Mouse (Mus musculus) forebrain, postnatal 0 days (tissue): ENCODE data around the gene 6430548M08Rik. TPM values are rescaled to one million over a fixed set of nuclear protein-coding genes. Genes with fewer than 3 reads are reported as not detected.
A peak's percentile ranks its signal among the peaks of the same experiment; 100 is the strongest.

Source experiments
- ATAC-seq: fragments of 200-750 bp; cut with Nextera tagmentation; 2 replicates; pipeline ENCODE4 v1.8.0; 2017; ENCODE audit warnings: mild to moderate bottlenecking, moderate library complexity
- DNase-seq: peaks from one replicate; pipeline ENCODE4 v3.0.0-alpha.2; 2015
- H3K27ac ChIP-seq: fragments of 300-500 bp; sonication (generic); 2 replicates; pipeline ENCODE4 v1.5.1; 2014; ENCODE audit warnings: low read depth, mild to moderate bottlenecking, antibody characterized with exemption, low read length, moderate library complexity, mixed read lengths
- H3K27me3 ChIP-seq: fragments of 300-500 bp; sonication (generic); 2 replicates; pipeline ENCODE4 v1.6.1; 2014; ENCODE audit warnings: mild to moderate bottlenecking, low read length, mixed read lengths; ENCODE audit not compliant: insufficient read depth
- H3K36me3 ChIP-seq: fragments of 300-500 bp; sonication (generic); 2 replicates; pipeline ENCODE4 v1.6.1; 2014; ENCODE audit warnings: mild to moderate bottlenecking, moderate library complexity; ENCODE audit not compliant: insufficient read depth
- H3K4me1 ChIP-seq: fragments of 300-500 bp; sonication (generic); 2 replicates; pipeline ENCODE4 v1.6.1; 2014; ENCODE audit warnings: antibody characterized with exemption; ENCODE audit not compliant: insufficient read depth
- H3K4me2 ChIP-seq: fragments of 300-500 bp; sonication (generic); 2 replicates; pipeline ENCODE4 v1.6.1; 2014; ENCODE audit warnings: low read depth, mild to moderate bottlenecking, moderate library complexity
- H3K4me3 ChIP-seq: fragments of 300-500 bp; sonication (generic); 2 replicates; pipeline ENCODE4 v1.5.1; 2014; ENCODE audit warnings: low read depth, low read length, mixed read lengths
- H3K9ac ChIP-seq: fragments of 300-500 bp; sonication (generic); 2 replicates; pipeline ENCODE4 v1.6.1; 2014; ENCODE audit warnings: mild to moderate bottlenecking
- H3K9me3 ChIP-seq: fragments of 300-500 bp; sonication (generic); 2 replicates; pipeline ENCODE4 v1.6.1; 2016; ENCODE audit warnings: low read length
- CTCF ChIP-seq: sonication (generic); IDR thresholded peaks from 2 replicates; pipeline ENCODE4 v1.5.1; 2016; ENCODE audit warnings: antibody characterized with exemption, control low read depth, low read depth
- WGBS: fragments of 180-500 bp; shearing (Covaris S2); extraction: QIAGEN DNeasy Blood & Tissue Kit; methylation state at CpG from one replicate; pipeline ENCODE4 v1.1.7; 2014; 5-methylcytosine and 5-hydroxymethylcytosine counted together
- polyA plus RNA-seq: library from polyadenylated mRNA; unstranded; fragments of >200 nt; fragmentation: Nextera tagmentation; extraction: Ambion mirVana; gene quantifications from 2 replicates; pipeline ENCODE4 v1.2.1, GENCODE M21; 2015
- total RNA-seq: library from RNA; depleted of rRNA; stranded (reverse); fragments of >200 nt; gene quantifications from 2 replicates; pipeline ENCODE4 v1.2.3, GENCODE M21; 2014

Gene 6430548M08Rik
- total and polyA plus RNA-seq, 2 experiments from 2014 or later, result 32.7 to 59.6 TPM

DNA sequence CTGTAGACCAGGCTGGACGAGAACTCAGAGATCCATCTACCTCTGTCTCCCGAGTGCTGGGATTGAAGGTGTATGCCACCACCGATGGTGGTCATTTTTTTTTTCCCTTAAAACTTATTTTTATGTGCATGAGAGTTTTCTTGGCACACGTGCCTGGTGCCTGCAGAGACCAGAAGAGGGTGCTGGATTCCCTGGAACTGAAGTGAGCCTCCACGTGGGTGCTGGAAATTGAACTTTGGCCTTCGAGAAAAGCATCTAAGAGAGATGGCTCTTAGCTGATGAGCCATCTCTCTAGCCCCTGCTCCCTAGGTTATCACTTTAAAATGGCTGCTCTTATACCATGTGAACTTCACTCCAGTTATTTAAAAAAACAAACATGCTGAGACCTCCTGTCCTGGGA is 39.4 kb upstream of the 6430548M08Rik start:
- no peak for TF ChIP-seq CTCF
- ATAC-seq, result no peak
- no peak overlapping the region for H3K4me3 ChIP-seq
- no peaks in the 10 kb centered on the region for H3K36me3 ChIP-seq
- H3K27ac ChIP-seq, result no peak overlapping the region
- H3K27me3 ChIP-seq, result no peaks in the 10 kb centered on the region
- H3K9me3 ChIP-seq, result no peaks in the 10 kb centered on the region
- DNase-seq, result no peak
- no peak overlapping the region for H3K9ac ChIP-seq
- WGBS, result 69% methylated on average over 6 of the region's 6 CpGs
- no peak overlapping the region for H3K4me2 ChIP-seq
- no peaks in the 10 kb centered on the region for H3K4me1 ChIP-seq

DNA sequence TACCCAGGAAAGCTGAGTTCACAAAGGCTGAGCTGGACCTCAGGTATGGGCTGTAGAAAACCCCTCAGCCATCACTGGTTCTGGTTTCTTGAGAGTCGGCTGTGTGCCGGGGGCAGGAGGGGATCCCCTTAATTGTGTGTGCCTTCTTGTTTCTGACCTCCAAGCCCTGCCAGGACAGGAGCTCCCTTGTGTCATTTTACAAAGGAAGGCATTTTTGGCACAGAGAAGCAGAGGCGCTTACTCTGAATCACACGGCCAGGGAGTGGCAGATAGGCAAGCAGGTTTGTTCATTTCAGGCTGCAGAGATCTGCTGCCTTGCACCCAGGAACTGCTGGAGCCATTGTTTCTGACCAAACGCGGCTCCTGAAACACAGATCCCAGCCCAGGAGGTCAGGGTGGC is 38.6 kb upstream of the 6430548M08Rik start:
- Histone ChIP-seq H3K27ac (no peak overlapping the region), H3K9ac (no peak overlapping the region), H3K27me3 (no peaks in the 10 kb centered on the region), H3K36me3 (0 out of 2 replicates have a peak, but pooled peaks cover under 1% of the 10 kb centered on the region), H3K4me1 (no peaks in the 10 kb centered on the region), H3K4me2 (no peak overlapping the region), H3K9me3 (no peaks in the 10 kb centered on the region), H3K4me3 (no peak overlapping the region)
- WGBS, result 32% methylated on average over 6 of the region's 6 CpGs
- ATAC-seq (no peak), DNase-seq (no peak)
- no peak for TF ChIP-seq CTCF

DNA sequence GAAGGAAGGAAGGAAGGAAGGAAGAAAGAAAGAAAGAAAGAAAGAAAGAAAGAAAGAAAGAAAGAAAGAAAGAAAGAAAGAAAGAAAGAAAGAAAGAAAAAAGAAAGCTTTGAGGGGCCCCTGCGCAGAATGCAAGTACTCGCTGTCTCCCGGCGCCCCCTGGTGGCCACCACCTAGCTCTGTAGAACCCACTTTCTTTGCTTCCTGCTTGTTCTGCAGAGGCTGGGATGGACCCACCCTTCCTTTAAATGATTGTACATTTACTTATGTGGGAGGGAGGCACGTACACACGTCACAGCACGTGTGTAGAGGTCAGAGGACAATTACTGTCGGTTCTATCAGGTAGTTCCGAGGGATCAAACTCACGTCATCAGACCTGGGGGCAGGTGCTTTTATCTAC is 35.9 kb upstream of the 6430548M08Rik start:
- ATAC-seq, result peak; percentile 78
- Histone ChIP-seq H3K9me3 (no peaks in the 10 kb centered on the region), H3K4me1 (no peaks in the 10 kb centered on the region), H3K27ac (no peak overlapping the region), H3K36me3 (peaks cover 27% of the 10 kb centered on the region), H3K9ac (no peak overlapping the region), H3K4me2 (no peak overlapping the region), H3K27me3 (no peaks in the 10 kb centered on the region), H3K4me3 (no peak overlapping the region)
- DNase-seq, result peak; percentile 80
- peak; percentile 80 for TF ChIP-seq CTCF
- WGBS, result 14% methylated on average over 10 of the region's 10 CpGs

DNA sequence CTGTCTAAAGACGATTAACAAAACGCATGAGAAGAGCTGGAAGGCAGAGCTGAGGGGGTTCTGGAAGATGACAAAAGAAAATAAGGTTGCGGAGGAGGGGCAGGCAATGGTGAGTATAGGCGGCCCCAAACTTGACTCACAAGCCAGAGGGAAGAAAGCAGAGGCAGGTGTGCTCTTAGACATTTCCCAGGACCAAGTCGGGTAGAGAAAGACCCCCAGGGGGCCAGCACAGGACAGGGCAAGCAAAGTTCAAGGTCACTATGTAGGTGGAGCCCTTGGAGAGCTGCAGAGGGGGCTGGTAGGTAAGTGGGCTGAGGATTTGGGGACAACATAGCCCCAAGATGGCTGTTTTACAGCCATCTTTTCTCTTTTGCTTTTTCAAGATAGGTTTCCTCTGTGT is 34.6 kb upstream of the 6430548M08Rik start:
- Histone ChIP-seq H3K9ac (no peak overlapping the region), H3K36me3 (peaks cover 35% of the 10 kb centered on the region), H3K9me3 (no peaks in the 10 kb centered on the region), H3K4me3 (no peak overlapping the region), H3K4me2 (no peak overlapping the region), H3K27me3 (no peaks in the 10 kb centered on the region), H3K4me1 (no peaks in the 10 kb centered on the region), H3K27ac (no peak overlapping the region)
- no peak for TF ChIP-seq CTCF
- no peak for ATAC-seq
- DNase-seq, result no peak
- WGBS, result 61% methylated on average over 5 of the region's 5 CpGs

DNA sequence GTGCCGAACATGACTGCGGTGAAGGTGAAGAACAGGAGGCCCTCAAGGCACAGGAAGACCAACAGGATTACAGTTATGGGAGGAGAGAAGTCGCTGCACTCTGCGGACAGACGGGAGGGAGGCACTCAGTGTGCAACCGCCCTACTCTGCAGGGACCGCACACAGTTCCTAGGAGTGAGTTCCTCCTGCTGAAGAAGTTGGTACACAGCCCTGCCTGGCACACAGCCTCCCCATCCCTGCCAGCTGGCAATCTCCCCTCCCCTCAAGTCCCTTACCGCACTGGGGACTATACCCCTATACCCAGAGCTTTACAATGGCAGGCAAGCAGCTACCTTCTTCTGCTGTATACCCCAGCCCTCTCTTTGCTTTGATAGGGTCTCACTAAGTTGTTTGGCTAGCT is 30.7 kb upstream of the 6430548M08Rik start:
- TF ChIP-seq CTCF, result no peak
- 59% methylated on average over 8 of the region's 8 CpGs for WGBS
- no peak overlapping the region for H3K4me2 ChIP-seq
- H3K27me3 ChIP-seq, result no peaks in the 10 kb centered on the region
- no peaks in the 10 kb centered on the region for H3K9me3 ChIP-seq
- DNase-seq (peak; percentile 17), ATAC-seq (no peak)
- no peak overlapping the region for H3K9ac ChIP-seq
- no peak overlapping the region for H3K27ac ChIP-seq
- no peaks in the 10 kb centered on the region for H3K4me1 ChIP-seq
- H3K36me3 ChIP-seq, result peaks cover 72% of the 10 kb centered on the region
- no peak overlapping the region for H3K4me3 ChIP-seq

DNA sequence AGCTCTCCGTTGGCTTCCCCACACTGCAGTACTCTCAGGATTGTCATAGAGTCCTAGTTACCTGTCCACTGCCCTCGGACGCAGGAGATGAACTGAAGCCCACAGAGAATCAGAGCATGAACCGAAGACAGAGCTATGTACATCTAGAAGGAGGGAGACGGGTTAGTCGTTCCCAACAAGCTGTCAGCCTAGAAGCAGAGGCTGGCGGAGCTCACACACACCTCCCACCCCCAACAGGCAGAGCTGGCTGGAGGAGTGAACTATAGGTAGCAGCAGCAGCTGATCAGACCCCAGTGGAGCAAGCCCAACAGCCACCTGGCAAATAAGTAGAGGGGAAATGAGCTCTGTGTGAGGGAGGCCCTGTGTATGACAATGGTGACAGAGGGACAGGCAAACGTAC is 29.2 kb upstream of the 6430548M08Rik start:
- no peak for TF ChIP-seq CTCF
- no peak overlapping the region for H3K4me3 ChIP-seq
- no peak for ATAC-seq
- H3K36me3 ChIP-seq, result peaks cover 77% of the 10 kb centered on the region
- H3K9ac ChIP-seq, result no peak overlapping the region
- H3K27me3 ChIP-seq, result no peaks in the 10 kb centered on the region
- no peaks in the 10 kb centered on the region for H3K9me3 ChIP-seq
- no peak overlapping the region for H3K4me2 ChIP-seq
- WGBS, result 95% methylated on average over 8 of the region's 8 CpGs
- H3K27ac ChIP-seq, result no peak overlapping the region
- H3K4me1 ChIP-seq, result no peaks in the 10 kb centered on the region
- no peak for DNase-seq

DNA sequence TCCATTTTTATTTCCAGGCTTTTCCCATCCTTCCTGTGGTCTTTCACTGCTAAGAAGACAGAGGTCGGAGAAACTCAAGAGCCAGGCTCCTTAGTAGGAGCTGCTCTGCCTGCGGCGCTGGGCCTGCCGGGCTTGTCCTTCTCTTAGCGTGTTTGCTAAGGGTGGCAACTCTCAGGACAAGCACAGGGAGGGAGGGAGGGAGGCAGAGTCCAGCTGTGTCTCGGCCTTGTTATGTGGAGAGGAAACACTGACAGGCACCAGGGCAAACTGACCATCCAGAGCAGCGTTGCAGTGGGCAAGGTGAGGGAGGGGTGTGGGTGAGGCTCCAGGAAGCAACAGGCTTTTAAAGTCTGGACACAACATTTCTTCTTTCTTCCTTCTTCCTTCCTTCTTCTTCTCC is 24.4 kb upstream of the 6430548M08Rik start:
- 87% methylated on average over 7 of the region's 7 CpGs for WGBS
- ATAC-seq (no peak), DNase-seq (no peak)
- Histone ChIP-seq H3K9me3 (no peaks in the 10 kb centered on the region), H3K4me2 (no peak overlapping the region), H3K36me3 (peaks cover 75% of the 10 kb centered on the region), H3K4me1 (no peaks in the 10 kb centered on the region), H3K4me3 (no peak overlapping the region), H3K9ac (no peak overlapping the region), H3K27me3 (no peaks in the 10 kb centered on the region), H3K27ac (no peak overlapping the region)
- no peak for TF ChIP-seq CTCF

DNA sequence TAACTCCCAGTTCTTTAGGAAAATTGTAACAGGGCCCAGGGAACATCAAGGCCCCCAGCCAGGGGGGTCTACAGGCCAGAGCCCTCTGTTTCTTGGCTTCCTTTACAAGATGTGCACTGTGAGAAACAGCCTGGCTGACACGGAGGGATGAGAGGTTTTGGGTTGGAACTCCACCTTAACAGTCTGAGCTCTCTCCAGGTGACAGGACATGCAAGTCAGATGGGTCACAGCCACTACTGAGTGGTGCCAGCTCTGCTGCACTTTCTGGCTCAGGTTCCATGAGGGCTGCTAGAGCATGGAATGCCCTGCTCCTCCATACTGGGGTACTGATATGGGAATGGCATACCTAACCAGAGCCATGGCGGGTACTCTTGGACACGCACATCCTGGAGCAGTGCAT is 22.9 kb upstream of the 6430548M08Rik start:
- Histone ChIP-seq H3K27me3 (no peaks in the 10 kb centered on the region), H3K4me1 (no peaks in the 10 kb centered on the region), H3K4me3 (no peak overlapping the region), H3K36me3 (peaks cover 60% of the 10 kb centered on the region), H3K9me3 (no peaks in the 10 kb centered on the region), H3K4me2 (no peak overlapping the region), H3K9ac (no peak overlapping the region), H3K27ac (no peak overlapping the region)
- ATAC-seq, result no peak
- DNase-seq, result no peak
- 90% methylated on average over 3 of the region's 3 CpGs for WGBS
- TF ChIP-seq CTCF, result no peak
